Mouse (Mus musculus) right cerebral cortex, postnatal 14 days (tissue): Measurements from ENCODE around the gene Dagla.

Experiments used
- DNase-seq: peaks from one replicate; pipeline ENCODE4 v3.0.0; 2022

The Dagla gene

GRCm38 (mm10) chr19:10306521-10307243 lies 2.0 kb upstream of the Dagla start:
- no peak for DNase-seq

- no peak for DNase-seq
Measured at GRCm38 (mm10) chr19:10305640-10306039, 963 bp upstream of the Dagla start.

- no peak for DNase-seq
Measured at GRCm38 (mm10) chr19:10304395-10304794, 282 bp downstream of the Dagla start.

- DNase-seq: no peak
Measured at GRCm38 (mm10) chr19:10302852-10303251, 1.8 kb downstream of the Dagla start.

GRCm38 (mm10) chr19:10301866-10302356 lies 2.8 kb downstream of the Dagla start:
- no peak for DNase-seq

GRCm38 (mm10) chr19:10301263-10301662 lies 3.4 kb downstream of the Dagla start:
- DNase-seq: no peak

- no peak for DNase-seq
Measured at GRCm38 (mm10) chr19:10300809-10301208, 3.9 kb downstream of the Dagla start.

GRCm38 (mm10) chr19:10298268-10298667 lies 6.4 kb downstream of the Dagla start:
- no peak for DNase-seq

- no peak for DNase-seq
Measured at GRCm38 (mm10) chr19:10297041-10297503, 7.6 kb downstream of the Dagla start.

GRCm38 (mm10) chr19:10296306-10296705 lies 8.4 kb downstream of the Dagla start:
- no peak for DNase-seq

GRCm38 (mm10) chr19:10294631-10295562 lies 9.8 kb downstream of the Dagla start:
- DNase-seq: peak; percentile 6

GRCm38 (mm10) chr19:10293987-10294386 lies 10.7 kb downstream of the Dagla start:
- DNase-seq: no peak

- no peak for DNase-seq
Measured at GRCm38 (mm10) chr19:10291896-10292490, 12.7 kb downstream of the Dagla start.

- DNase-seq: no peak
Measured at GRCm38 (mm10) chr19:10290153-10290945, 14.3 kb downstream of the Dagla start.

GRCm38 (mm10) chr19:10289609-10290150 lies 15.0 kb downstream of the Dagla start:
- DNase-seq: no peak

- DNase-seq: no peak
Measured at GRCm38 (mm10) chr19:10288125-10289040, 16.3 kb downstream of the Dagla start.

- DNase-seq: no peak
Measured at GRCm38 (mm10) chr19:10286458-10286872, 18.2 kb downstream of the Dagla start.

- DNase-seq: no peak
Measured at GRCm38 (mm10) chr19:10280771-10281540, 23.7 kb downstream of the Dagla start.

- no peak for DNase-seq
Measured at GRCm38 (mm10) chr19:10279668-10280067, 25.0 kb downstream of the Dagla start.
